Mouse (Mus musculus): ENCODE measurements around the gene Palm2.

DNA sequence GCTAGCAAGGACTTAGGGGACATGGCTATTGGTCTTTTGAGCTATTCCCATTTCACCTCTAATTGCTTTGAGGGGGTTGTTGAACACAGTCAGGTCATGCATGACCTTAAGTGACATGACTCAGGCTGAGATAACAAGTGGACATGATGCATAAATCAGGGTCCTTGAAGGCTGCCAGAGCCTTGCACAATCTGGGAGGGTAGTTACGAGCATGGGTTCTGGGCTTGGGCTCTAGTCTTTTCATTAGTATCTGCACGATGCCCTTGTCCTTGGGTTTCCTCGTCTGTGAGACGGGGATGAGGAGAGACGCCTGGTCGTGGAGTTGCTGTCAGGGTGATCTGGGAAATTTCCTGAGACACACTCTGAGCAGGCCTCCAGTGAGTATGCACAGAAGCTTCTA, 140.6 kb downstream of the Palm2 start:
- no peak for TF ChIP-seq GATA1 (IDR thresholded peaks at IDR 0.05; ENCODE audit: borderline replicate concordance, low read length)
- no peak for TF ChIP-seq FLI1 (IDR thresholded peaks at IDR 0.05; ENCODE audit: low read length)
